ENCODE assay signal across 10 mouse cellular contexts in genomic region chr11:76893570-76893969, GRCm38 (mm10). TPM values are rescaled to one million over a fixed set of nuclear protein-coding genes. Genes with fewer than 3 reads are reported as not detected.
DNase-seq lines count a peak whose midpoint lies in the region; ATAC-seq and TF ChIP-seq lines count a peak whose summit lies in the region.
"Had no signal": no experiment of that assay in that cellular context is flagged by ENCODE, and none has a peak within 500 bp of the region (broad histone marks: within the 10 kb centered on the region; RNA-seq: fewer than 3 reads in every experiment).

No protein-coding gene starts in this region.

- no peak for ATAC-seq in neural tube, embryonic 15.5 days (ENCODE audit: low FRiP score)
- ATAC-seq in heart, postnatal 0 days (ENCODE audit: insufficient read depth, low read depth), result peak; percentile 68
- ATAC-seq in limb, embryonic 11.5 days (ENCODE audit: insufficient number of reproducible peaks, low FRiP score, low TSS enrichment, low read depth), result no peak
- peak; percentile 36; the same call in 1 of the 2 replicates for ATAC-seq in stomach, embryonic 15.5 days (ENCODE audit: insufficient read depth, low FRiP score, low read depth)

- H3K27ac ChIP-seq in neural tube, embryonic 15.5 days (replicated peaks), result no peak overlapping the region
- peak overlapping the region; percentile 70 for H3K27ac ChIP-seq in heart, postnatal 0 days (ENCODE audit: low read depth)
- H3K27ac ChIP-seq in limb, embryonic 11.5 days (replicated peaks; ENCODE audit: low read depth, low read length), result no peak overlapping the region
- peak overlapping the region; percentile 22; the same call in 1 of the 2 replicates for H3K27ac ChIP-seq in stomach, embryonic 15.5 days

- DNase-seq in neural tube, embryonic 10.5 days (ENCODE audit: extremely low spot score, low spot score), result peak; percentile 51
- peak; percentile 67 for DNase-seq in heart, postnatal 0 days (ENCODE audit: low spot score)
- DNase-seq in limb, embryonic 11.5 days (ENCODE audit: low spot score), result peak; percentile 36
- DNase-seq in spleen, postnatal 36 days (ENCODE audit: low spot score in 2 of 2), result no peak
- no peak for DNase-seq in T-cell, adult 2 months (ENCODE audit: low spot score)
- DNase-seq in spleen, postnatal 14 days (ENCODE audit: low spot score in 2 of 2), result no peak

- H3K27me3 ChIP-seq in neural tube, embryonic 15.5 days (replicated peaks), result no peaks in the 10 kb centered on the region
- H3K27me3 ChIP-seq in heart, postnatal 0 days (ENCODE audit: control insufficient read depth, insufficient read depth, low read length), result no peaks in the 10 kb centered on the region
- no peaks in the 10 kb centered on the region for H3K27me3 ChIP-seq in limb, embryonic 11.5 days (ENCODE audit: control insufficient read depth, insufficient read depth, low read length)
- H3K27me3 ChIP-seq in stomach, embryonic 15.5 days (replicated peaks), result no peaks in the 10 kb centered on the region
- H3K27me3 ChIP-seq: liver, embryonic 13.5 days had no signal

- H3K4me3 ChIP-seq in neural tube, embryonic 15.5 days (replicated peaks), result no peak overlapping the region
- no peak overlapping the region for H3K4me3 ChIP-seq in heart, postnatal 0 days (ENCODE audit: low read depth, low read length)
- H3K4me3 ChIP-seq in limb, embryonic 11.5 days (ENCODE audit: low read depth, low read length), result no peak overlapping the region
- no peak overlapping the region for H3K4me3 ChIP-seq in stomach, embryonic 15.5 days (replicated peaks)
- H3K4me3 ChIP-seq: liver, embryonic 13.5 days had no signal

- H3K36me3 ChIP-seq in neural tube, embryonic 15.5 days, result no peaks in the 10 kb centered on the region
- no peaks in the 10 kb centered on the region for H3K36me3 ChIP-seq in heart, postnatal 0 days (replicated peaks; ENCODE audit: control insufficient read depth, insufficient read depth, low read length)
- no peaks in the 10 kb centered on the region for H3K36me3 ChIP-seq in limb, embryonic 11.5 days (ENCODE audit: control insufficient read depth, insufficient read depth, low read length)
- no peaks in the 10 kb centered on the region for H3K36me3 ChIP-seq in stomach, embryonic 15.5 days
- H3K36me3 ChIP-seq: liver, embryonic 13.5 days had no signal

- H3K9me3 ChIP-seq in neural tube, embryonic 15.5 days (replicated peaks), result no peaks in the 10 kb centered on the region
- no peaks in the 10 kb centered on the region for H3K9me3 ChIP-seq in heart, postnatal 0 days (replicated peaks; ENCODE audit: control insufficient read depth, low read length)
- no peaks in the 10 kb centered on the region for H3K9me3 ChIP-seq in limb, embryonic 11.5 days (ENCODE audit: control insufficient read depth, low read length)
- no peaks in the 10 kb centered on the region for H3K9me3 ChIP-seq in stomach, embryonic 15.5 days
- H3K9me3 ChIP-seq: liver, embryonic 13.5 days had no signal

- H3K9ac ChIP-seq in neural tube, embryonic 15.5 days (replicated peaks), result no peak overlapping the region
- no peak overlapping the region for H3K9ac ChIP-seq in heart, postnatal 0 days (replicated peaks; ENCODE audit: low read depth, low read length)
- H3K9ac ChIP-seq in limb, embryonic 11.5 days (ENCODE audit: low read length), result no peak overlapping the region
- H3K9ac ChIP-seq in stomach, embryonic 15.5 days, result no peak overlapping the region
- H3K9ac ChIP-seq: liver, embryonic 13.5 days had no signal

- TF ChIP-seq EP300 in heart, postnatal 0 days (IDR thresholded peaks at IDR 0.05; ENCODE audit: low read depth), result peak; percentile 82

- 6% methylated on average over 4 of the region's 4 CpGs for WGBS in neural tube, embryonic 15.5 days
- WGBS in heart, postnatal 0 days, result 25% methylated on average over 4 of the region's 4 CpGs
- whole genome bisulfite sequencing in limb, embryonic 11.5 days, result 12% methylated on average over 4 of the region's 4 CpGs
- 6% methylated on average over 4 of the region's 4 CpGs for WGBS in stomach, embryonic 15.5 days

- 0 out of 2 replicates have a peak, but pooled peaks cover 5% of the 10 kb centered on the region for H3K4me1 ChIP-seq in neural tube, embryonic 15.5 days
- H3K4me1 ChIP-seq in heart, postnatal 0 days (ENCODE audit: control insufficient read depth, insufficient read depth), result peaks cover 19% of the 10 kb centered on the region
- H3K4me1 ChIP-seq in limb, embryonic 11.5 days (ENCODE audit: control insufficient read depth, insufficient read depth, low read length), result peaks cover 7% of the 10 kb centered on the region; the same call in 1 of the 2 replicates
- peaks cover 26% of the 10 kb centered on the region for H3K4me1 ChIP-seq in stomach, embryonic 15.5 days

- no peak overlapping the region for H3K4me2 ChIP-seq in neural tube, embryonic 15.5 days
- H3K4me2 ChIP-seq in heart, postnatal 0 days (ENCODE audit: low read depth, low read length), result no peak overlapping the region
- H3K4me2 ChIP-seq in limb, embryonic 11.5 days (ENCODE audit: low read depth, severe bottlenecking), result no peak overlapping the region
- H3K4me2 ChIP-seq in stomach, embryonic 15.5 days, result no peak overlapping the region
- H3K4me2 ChIP-seq: liver, embryonic 13.5 days had no signal

- peak; percentile 16; the same call in 1 of the 2 replicates for TF ChIP-seq CTCF in heart, postnatal 0 days (IDR thresholded peaks at IDR 0.05; ENCODE audit: low read depth)

RNA-seq across cellular contexts. Expression of gene Tmigd1, which starts 8.4 kb away (rescaled TPM):
- polyA plus RNA-seq in neural tube, embryonic 15.5 days (2015; fragmentation: Nextera tagmentation; extraction: Ambion mirVana), result 0.18 TPM in 1 of 2 replicates, not detected in the other
- not detected in 2 replicates for total RNA-seq in heart, postnatal 0 days (2014; rRNA removed; ENCODE audit: low replicate concordance)
- 0.41 and 0.56 TPM in 2 replicates for polyA plus RNA-seq in heart, postnatal 0 days (2015; fragmentation: Nextera tagmentation; extraction: Ambion mirVana)
- not detected in 2 replicates for polyA plus RNA-seq in limb, embryonic 11.5 days (2014; fragmentation: Nextera tagmentation; extraction: Ambion mirVana)
- 0.27 and 1.4 TPM in 2 replicates for polyA plus RNA-seq in stomach, embryonic 15.5 days (2015; fragmentation: Nextera tagmentation; extraction: Ambion mirVana)
- polyA plus RNA-seq: liver, embryonic 13.5 days; testis, adult 2 months had no signal

RNA-seq across cellular contexts. Expression of gene Blmh, which starts 31.0 kb away (rescaled TPM):
- polyA plus RNA-seq in neural tube, embryonic 15.5 days (2015; fragmentation: Nextera tagmentation; extraction: Ambion mirVana), result 133 and 138 TPM in 2 replicates
- total RNA-seq in heart, postnatal 0 days (2014; rRNA removed; ENCODE audit: low replicate concordance), result 40.2 and 92.9 TPM in 2 replicates
- polyA plus RNA-seq in heart, postnatal 0 days (2015; fragmentation: Nextera tagmentation; extraction: Ambion mirVana), result 63.1 and 63.7 TPM in 2 replicates
- polyA plus RNA-seq in limb, embryonic 11.5 days (2014; fragmentation: Nextera tagmentation; extraction: Ambion mirVana), result 171 and 181 TPM in 2 replicates
- polyA plus RNA-seq in stomach, embryonic 15.5 days (2015; fragmentation: Nextera tagmentation; extraction: Ambion mirVana), result 138 and 140 TPM in 2 replicates

RNA-seq across cellular contexts. Expression of gene Cpd, which starts 46.8 kb away (rescaled TPM):
- polyA plus RNA-seq in neural tube, embryonic 15.5 days (2015; fragmentation: Nextera tagmentation; extraction: Ambion mirVana), result 5.5 and 6.0 TPM in 2 replicates
- total RNA-seq in heart, postnatal 0 days (2014; rRNA removed; ENCODE audit: low replicate concordance), result 58.6 and 66.9 TPM in 2 replicates
- polyA plus RNA-seq in heart, postnatal 0 days (2015; fragmentation: Nextera tagmentation; extraction: Ambion mirVana), result 7.6 and 8.6 TPM in 2 replicates
- 14.3 and 14.8 TPM in 2 replicates for polyA plus RNA-seq in limb, embryonic 11.5 days (2014; fragmentation: Nextera tagmentation; extraction: Ambion mirVana)
- polyA plus RNA-seq in stomach, embryonic 15.5 days (2015; fragmentation: Nextera tagmentation; extraction: Ambion mirVana), result 12.5 and 13.3 TPM in 2 replicates

Comparison
In these comparisons a context has a peak if more than half of its experiments do, and no peak if none do; other contexts are left out.
1. DNase-seq: peak in neural tube, embryonic 10.5 days (single experiment), heart, postnatal 0 days (single experiment) and limb, embryonic 11.5 days (single experiment); none in spleen, postnatal 36 days (0 of 2), T-cell, adult 2 months (single experiment) and spleen, postnatal 14 days (0 of 2).
2. ATAC-seq: peak in heart, postnatal 0 days (single experiment) and stomach, embryonic 15.5 days (single experiment); none in neural tube, embryonic 15.5 days (single experiment) and limb, embryonic 11.5 days (single experiment).
3. H3K27ac ChIP-seq: peak in heart, postnatal 0 days (single experiment) and stomach, embryonic 15.5 days (single experiment); none in neural tube, embryonic 15.5 days (single experiment) and limb, embryonic 11.5 days (single experiment).